In the genomic region with DNA sequence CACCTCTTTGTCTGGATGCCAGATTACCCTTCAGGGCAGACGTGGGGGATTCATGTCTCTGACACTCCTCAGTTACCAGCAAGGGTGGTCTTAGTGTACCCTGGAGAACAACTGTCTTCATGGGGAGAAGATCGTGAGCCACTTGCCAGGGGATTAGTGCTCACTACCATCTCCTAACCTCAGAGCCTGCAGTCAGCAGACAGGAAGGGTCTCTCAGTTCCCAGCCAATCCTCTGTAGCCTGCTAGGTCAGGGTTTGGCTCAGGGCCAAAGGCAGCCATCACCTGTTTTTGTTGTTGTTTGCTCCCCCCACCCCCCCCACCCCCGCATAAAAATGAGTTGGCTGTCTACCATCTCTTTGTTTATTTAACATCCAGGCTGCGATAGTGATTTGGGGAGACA, we compare ENCODE assay signal across 21 mouse cellular contexts.
DNase-seq lines count a peak whose midpoint lies in the region; ATAC-seq and TF ChIP-seq lines count a peak whose summit lies in the region.
"Had no signal": no experiment of that assay in that cellular context is flagged by ENCODE, and none has a peak within 500 bp of the region (broad histone marks: within the 10 kb centered on the region; RNA-seq: fewer than 3 reads in every experiment).

No protein-coding gene starts in this region.

- no peak for DNase-seq in hindbrain, embryonic 10.5 days (ENCODE audit: low spot score)
- no peak for DNase-seq in hindbrain, embryonic 11.5 days (ENCODE audit: low spot score)
- peak; percentile 59 to 64 for DNase-seq in cerebellum, adult 2 months
- peak; percentile 70 for DNase-seq in cerebellum, adult 9-10 months
- no peak for DNase-seq in frontal cortex, postnatal 36 days (ENCODE audit: low spot score in 2 of 2)
- DNase-seq in liver, embryonic 11.5 days (ENCODE audit: low spot score) = no peak
- DNase-seq: adrenal gland, postnatal 10 days; heart, adult 11 months; heart, postnatal 14 days; kidney, adult 2 months; kidney, postnatal 25 days; lung, adult 18-20 months; lung, postnatal 14 days; right cerebral cortex, postnatal 4 days had no signal

- H3K9me3 ChIP-seq in hindbrain, embryonic 10.5 days = no peaks in the 10 kb centered on the region
- no peaks in the 10 kb centered on the region for H3K9me3 ChIP-seq in hindbrain, embryonic 11.5 days (ENCODE audit: control insufficient read depth, low read length)
- H3K9me3 ChIP-seq in hindbrain, embryonic 15.5 days = no peaks in the 10 kb centered on the region
- H3K9me3 ChIP-seq in liver, embryonic 11.5 days (ENCODE audit: control insufficient read depth, low read length) = no peaks in the 10 kb centered on the region
- H3K9me3 ChIP-seq: embryonic facial prominence, embryonic 15.5 days; heart, embryonic 12.5 days; midbrain, embryonic 13.5 days had no signal

- H3K4me3 ChIP-seq in hindbrain, embryonic 10.5 days = no peak overlapping the region
- H3K4me3 ChIP-seq in hindbrain, embryonic 11.5 days (ENCODE audit: low read depth, low read length) = no peak overlapping the region
- no peak overlapping the region for H3K4me3 ChIP-seq in cerebellum, adult 2 months (replicated peaks; ENCODE audit: insufficient read depth, low read depth, low read length)
- no peak overlapping the region for H3K4me3 ChIP-seq in hindbrain, embryonic 15.5 days
- no peak overlapping the region for H3K4me3 ChIP-seq in liver, embryonic 11.5 days (ENCODE audit: low read depth, low read length)
- H3K4me3 ChIP-seq: embryonic facial prominence, embryonic 15.5 days; heart, embryonic 12.5 days; midbrain, embryonic 13.5 days had no signal

- no peak overlapping the region for H3K9ac ChIP-seq in hindbrain, embryonic 11.5 days (ENCODE audit: low read depth, low read length)
- no peak overlapping the region for H3K9ac ChIP-seq in hindbrain, embryonic 15.5 days
- H3K9ac ChIP-seq in liver, embryonic 11.5 days (ENCODE audit: low read depth, low read length) = no peak overlapping the region
- H3K9ac ChIP-seq: embryonic facial prominence, embryonic 15.5 days; heart, embryonic 12.5 days; midbrain, embryonic 13.5 days had no signal

- TF ChIP-seq POLR2A in cerebellum, adult 2 months (IDR thresholded peaks at IDR 0.05; ENCODE audit: borderline replicate concordance, insufficient read depth, low read length) = no peak

- ATAC-seq in hindbrain, embryonic 11.5 days (ENCODE audit: low FRiP score) = no peak
- ATAC-seq in hindbrain, embryonic 15.5 days (ENCODE audit: low FRiP score, low read depth) = no peak
- no peak for ATAC-seq in liver, embryonic 11.5 days (replicated peaks; ENCODE audit: low FRiP score)
- ATAC-seq: inflammation-experienced regulatory T-cells, adult 6 months; midbrain, embryonic 13.5 days; Patski had no signal

- 0 out of 2 replicates have a peak overlapping the region, but pooled peaks have one; percentile 50 for H3K27ac ChIP-seq in hindbrain, embryonic 10.5 days
- H3K27ac ChIP-seq in hindbrain, embryonic 11.5 days (ENCODE audit: low read depth, low read length) = no peak overlapping the region
- peak overlapping the region; percentile 49; the same call in 1 of the 2 replicates for H3K27ac ChIP-seq in cerebellum, adult 2 months (ENCODE audit: insufficient read depth, low read length)
- peak overlapping the region; percentile 43; the same call in 1 of the 2 replicates for H3K27ac ChIP-seq in hindbrain, embryonic 15.5 days (replicated peaks)
- H3K27ac ChIP-seq in liver, embryonic 11.5 days (ENCODE audit: low read depth, low read length) = no peak overlapping the region
- H3K27ac ChIP-seq: embryonic facial prominence, embryonic 15.5 days; midbrain, embryonic 13.5 days; stomach, postnatal 0 days had no signal

- H3K4me1 ChIP-seq in hindbrain, embryonic 10.5 days (replicated peaks) = peaks cover 11% of the 10 kb centered on the region
- no peaks in the 10 kb centered on the region for H3K4me1 ChIP-seq in hindbrain, embryonic 11.5 days (replicated peaks; ENCODE audit: control insufficient read depth, insufficient read depth, low read length)
- peaks cover 41% of the 10 kb centered on the region for H3K4me1 ChIP-seq in cerebellum, adult 2 months (ENCODE audit: control insufficient read depth, insufficient read depth, low read length)
- H3K4me1 ChIP-seq in hindbrain, embryonic 15.5 days (replicated peaks) = peaks cover 11% of the 10 kb centered on the region; the same call in 1 of the 2 replicates
- H3K4me1 ChIP-seq in liver, embryonic 11.5 days (replicated peaks; ENCODE audit: control insufficient read depth, insufficient read depth, low read length) = no peaks in the 10 kb centered on the region
- H3K4me1 ChIP-seq: embryonic facial prominence, embryonic 15.5 days; heart, embryonic 12.5 days had no signal

- TF ChIP-seq CTCF in cerebellum, adult 2 months (IDR thresholded peaks at IDR 0.05; ENCODE audit: borderline replicate concordance, insufficient read depth, low read depth, low read length) = no peak

- H3K36me3 ChIP-seq in hindbrain, embryonic 10.5 days = no peaks in the 10 kb centered on the region
- H3K36me3 ChIP-seq in hindbrain, embryonic 11.5 days (ENCODE audit: control insufficient read depth, insufficient read depth, low read length) = no peaks in the 10 kb centered on the region
- no peaks in the 10 kb centered on the region for H3K36me3 ChIP-seq in hindbrain, embryonic 15.5 days
- no peaks in the 10 kb centered on the region for H3K36me3 ChIP-seq in liver, embryonic 11.5 days (ENCODE audit: control insufficient read depth, insufficient read depth, low read length)
- H3K36me3 ChIP-seq: embryonic facial prominence, embryonic 15.5 days; heart, embryonic 12.5 days; midbrain, embryonic 13.5 days had no signal

- H3K4me2 ChIP-seq in hindbrain, embryonic 11.5 days (replicated peaks; ENCODE audit: low read depth, low read length) = no peak overlapping the region
- H3K4me2 ChIP-seq in hindbrain, embryonic 15.5 days = no peak overlapping the region
- no peak overlapping the region for H3K4me2 ChIP-seq in liver, embryonic 11.5 days
- H3K4me2 ChIP-seq: embryonic facial prominence, embryonic 15.5 days; heart, embryonic 12.5 days; midbrain, embryonic 13.5 days had no signal

- no peaks in the 10 kb centered on the region for H3K27me3 ChIP-seq in hindbrain, embryonic 10.5 days (ENCODE audit: insufficient read depth, poor library complexity, severe bottlenecking)
- H3K27me3 ChIP-seq in hindbrain, embryonic 11.5 days (ENCODE audit: control insufficient read depth, insufficient read depth, low read length) = no peaks in the 10 kb centered on the region
- no peaks in the 10 kb centered on the region for H3K27me3 ChIP-seq in cerebellum, adult 2 months (ENCODE audit: control insufficient read depth, insufficient read depth, low read length)
- no peaks in the 10 kb centered on the region for H3K27me3 ChIP-seq in hindbrain, embryonic 15.5 days
- no peaks in the 10 kb centered on the region for H3K27me3 ChIP-seq in liver, embryonic 11.5 days (replicated peaks; ENCODE audit: control insufficient read depth, insufficient read depth, low read length)
- H3K27me3 ChIP-seq: embryonic facial prominence, embryonic 15.5 days; heart, embryonic 12.5 days; midbrain, embryonic 13.5 days had no signal

- WGBS in hindbrain, embryonic 10.5 days = 69% methylated on average over 4 of the region's 4 CpGs
- 81% methylated on average over 4 of the region's 4 CpGs for WGBS in hindbrain, embryonic 11.5 days
- WGBS in cerebellum, adult 2 months = 30% methylated on average over 4 of the region's 4 CpGs
- WGBS in hindbrain, embryonic 15.5 days = 45% methylated on average over 4 of the region's 4 CpGs
- WGBS in liver, embryonic 11.5 days = 50% methylated on average over 4 of the region's 4 CpGs

Comparison
In these comparisons a context has a peak if more than half of its experiments do, and no peak if none do; other contexts are left out.
1. H3K27ac ChIP-seq: peak in hindbrain, embryonic 10.5 days (single experiment), cerebellum, adult 2 months (single experiment) and hindbrain, embryonic 15.5 days (single experiment); none in hindbrain, embryonic 11.5 days (single experiment) and liver, embryonic 11.5 days (single experiment).
2. DNase-seq: peak in cerebellum, adult 2 months (2 of 2) and cerebellum, adult 9-10 months (single experiment); none in hindbrain, embryonic 10.5 days (single experiment), hindbrain, embryonic 11.5 days (single experiment), frontal cortex, postnatal 36 days (0 of 2) and liver, embryonic 11.5 days (single experiment).